Mouse (Mus musculus) thymus, adult 2 months (tissue): ENCODE data around the gene Grik5.

ENCODE experiments used
- CTCF ChIP-seq: fragments of 200-500 bp; IDR thresholded peaks from 2 replicates; pipeline ENCODE4 v1.5.1; 2012; ENCODE audit warnings: mild to moderate bottlenecking, control low read depth, low read length, moderate library complexity, borderline replicate concordance; ENCODE audit not compliant: control insufficient read depth, poor library complexity, insufficient read depth; ENCODE audit errors: extremely low read depth
- POLR2A ChIP-seq: fragments of 200-500 bp; IDR thresholded peaks from 2 replicates; pipeline ENCODE4 v1.6.1; 2012; ENCODE audit warnings: mild to moderate bottlenecking, low read length, control low read depth, moderate library complexity; ENCODE audit not compliant: control insufficient read depth, poor library complexity, insufficient read depth; ENCODE audit errors: extremely low read depth

DNA sequence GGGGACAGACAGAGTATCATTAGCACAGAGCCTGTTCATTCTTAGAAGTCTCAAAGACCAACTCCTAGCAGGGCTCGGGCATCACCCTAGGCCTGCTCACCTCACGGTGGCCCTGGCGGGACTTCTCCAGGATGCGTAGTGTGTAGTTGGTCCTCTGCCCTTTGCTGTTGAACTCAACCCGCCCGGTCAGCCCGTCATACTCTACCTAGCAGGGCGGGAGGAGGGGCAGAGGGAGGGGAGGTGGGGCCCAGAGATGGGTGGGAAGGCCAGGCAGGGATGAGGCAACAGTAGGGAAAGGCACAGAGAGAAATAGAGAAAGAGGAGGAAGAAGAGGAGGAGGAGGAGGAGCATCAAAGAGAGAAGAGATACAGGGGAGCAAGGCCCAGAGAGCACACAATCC, 13.8 kb downstream of the Grik5 start:
- TF ChIP-seq POLR2A (no peak), CTCF (no peak)
